Mouse (Mus musculus) thymus, postnatal 36 days (tissue): ENCODE data around the gene Pcnx2.

ENCODE experiments used
- DNase-seq, 2 experiments: peaks; one replicate each; pipeline ENCODE4 v3.0.0; 2022; ENCODE audit warnings: mixed read lengths in 2 of 2

Pcnx2 gene

GRCm38 (mm10) chr8:125818796-125819195 lies 79.3 kb downstream of the Pcnx2 start:
- no peak for DNase-seq

- DNase-seq: no peak
Observed at GRCm38 (mm10) chr8:125816742-125817141, 81.4 kb downstream of the Pcnx2 start.

GRCm38 (mm10) chr8:125808826-125809225 lies 89.3 kb downstream of the Pcnx2 start:
- DNase-seq: no peak

- DNase-seq: no peak
Observed at GRCm38 (mm10) chr8:125807905-125808310, 90.2 kb downstream of the Pcnx2 start.

GRCm38 (mm10) chr8:125806459-125806858 lies 91.7 kb downstream of the Pcnx2 start:
- no peak for DNase-seq

- no peak for DNase-seq
Observed at GRCm38 (mm10) chr8:125796970-125797369, 101.1 kb downstream of the Pcnx2 start.

- no peak for DNase-seq
Observed at GRCm38 (mm10) chr8:125795341-125795740, 102.8 kb downstream of the Pcnx2 start.

- DNase-seq: no peak
Observed at GRCm38 (mm10) chr8:125792816-125793455, 105.2 kb downstream of the Pcnx2 start.

GRCm38 (mm10) chr8:125786886-125787285 lies 111.2 kb downstream of the Pcnx2 start:
- DNase-seq: no peak

GRCm38 (mm10) chr8:125782161-125782560 lies 116.0 kb downstream of the Pcnx2 start:
- no peak for DNase-seq

GRCm38 (mm10) chr8:125779656-125780055 lies 118.5 kb downstream of the Pcnx2 start:
- DNase-seq: no peak

GRCm38 (mm10) chr8:125778919-125779318 lies 119.2 kb downstream of the Pcnx2 start:
- no peak for DNase-seq

- no peak for DNase-seq
Observed at GRCm38 (mm10) chr8:125777478-125778164, 120.5 kb downstream of the Pcnx2 start.

GRCm38 (mm10) chr8:125776800-125777199 lies 121.3 kb downstream of the Pcnx2 start:
- no peak for DNase-seq

- DNase-seq: no peak
Observed at GRCm38 (mm10) chr8:125776314-125776713, 121.8 kb downstream of the Pcnx2 start.

GRCm38 (mm10) chr8:125775031-125775430 lies 123.1 kb downstream of the Pcnx2 start:
- no peak for DNase-seq

- DNase-seq: no peak
Observed at GRCm38 (mm10) chr8:125773281-125773803, 124.8 kb downstream of the Pcnx2 start.

- no peak for DNase-seq
Observed at GRCm38 (mm10) chr8:125772300-125772699, 125.8 kb downstream of the Pcnx2 start.

- DNase-seq: no peak
Observed at GRCm38 (mm10) chr8:125768079-125768478, 130.0 kb downstream of the Pcnx2 start.

GRCm38 (mm10) chr8:125763066-125763786 lies 134.9 kb downstream of the Pcnx2 start:
- no peak for DNase-seq

GRCm38 (mm10) chr8:125759022-125759421 lies 139.1 kb downstream of the Pcnx2 start:
- peak; percentile 58 to 67 for DNase-seq

GRCm38 (mm10) chr8:125757106-125757496 lies 141.0 kb downstream of the Pcnx2 start:
- no peak for DNase-seq

- no peak for DNase-seq
Observed at GRCm38 (mm10) chr8:125756391-125757105, 141.6 kb downstream of the Pcnx2 start.
